Mouse (Mus musculus) adrenal gland, postnatal 10 days (tissue): ENCODE measurements around the gene Stap1. TPM values are rescaled to one million over a fixed set of nuclear protein-coding genes. Genes with fewer than 3 reads are reported as not detected.

Source experiments
- DNase-seq: peaks from one replicate; pipeline ENCODE4 v3.0.0; 2021; ENCODE audit warnings: mixed read lengths
- long read RNA-seq, 2 experiments: library from polyadenylated mRNA; stranded (forward); transcript quantifications; one replicate each; pipeline ENCODE4 v2.0.0; 2021
- total RNA-seq, 2 experiments: library from RNA; stranded (reverse); gene quantifications; 2 replicates each; pipeline ENCODE4 v1.2.3; 2021

Stap1 gene
- total RNA-seq, result 1 to 10 TPM; 1.2 to 1.5 TPM
- long read RNA-seq, experiment 1, partial matches to known transcripts, result 0 of 1 reads
- long read RNA-seq, experiment 1, other reads (novel, unspliced or antisense), result 1 of 1 reads
- long read RNA-seq, experiment 2, partial matches to known transcripts, result 0 of 1 reads
- long read RNA-seq, experiment 2, other reads (novel, unspliced or antisense), result 0 of 1 reads

GRCm38 (mm10) chr5:86071538-86071937, at the start of gene Stap1:
TSS of gene Stap1 (plus strand) at chr5:86071746.
- DNase-seq, result no peak

- DNase-seq, result no peak
These were observed 41.7 kb upstream of the Stap1 start for GRCm38 (mm10) chr5:86029820-86030219.

DNA sequence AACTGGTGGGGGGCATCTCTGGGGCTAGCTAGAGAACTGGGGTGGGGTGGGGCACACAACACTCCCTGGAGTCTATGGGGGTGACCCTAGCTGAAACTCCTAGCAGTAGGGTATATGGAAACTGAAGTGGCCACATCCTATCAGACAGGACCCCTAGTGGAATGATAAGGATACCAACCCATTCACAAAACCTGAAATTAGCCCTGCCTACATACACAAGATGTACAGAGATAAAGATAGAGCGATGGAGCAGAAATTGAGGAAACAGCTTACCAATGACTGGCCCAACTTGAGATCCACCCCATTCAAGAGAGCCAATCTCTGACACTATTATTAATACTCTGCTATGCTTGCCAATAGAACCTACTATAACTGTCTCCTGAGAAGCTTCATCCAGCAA, 8.0 kb upstream of the Stap1 start:
- DNase-seq, result no peak

GRCm38 (mm10) chr5:86065101-86065875, 6.3 kb upstream of the Stap1 start, which contains the start of gene Cenpc1:
TSS of gene Cenpc1 (minus strand) at chr5:86065583.
- DNase-seq, result peak; percentile 97

DNA sequence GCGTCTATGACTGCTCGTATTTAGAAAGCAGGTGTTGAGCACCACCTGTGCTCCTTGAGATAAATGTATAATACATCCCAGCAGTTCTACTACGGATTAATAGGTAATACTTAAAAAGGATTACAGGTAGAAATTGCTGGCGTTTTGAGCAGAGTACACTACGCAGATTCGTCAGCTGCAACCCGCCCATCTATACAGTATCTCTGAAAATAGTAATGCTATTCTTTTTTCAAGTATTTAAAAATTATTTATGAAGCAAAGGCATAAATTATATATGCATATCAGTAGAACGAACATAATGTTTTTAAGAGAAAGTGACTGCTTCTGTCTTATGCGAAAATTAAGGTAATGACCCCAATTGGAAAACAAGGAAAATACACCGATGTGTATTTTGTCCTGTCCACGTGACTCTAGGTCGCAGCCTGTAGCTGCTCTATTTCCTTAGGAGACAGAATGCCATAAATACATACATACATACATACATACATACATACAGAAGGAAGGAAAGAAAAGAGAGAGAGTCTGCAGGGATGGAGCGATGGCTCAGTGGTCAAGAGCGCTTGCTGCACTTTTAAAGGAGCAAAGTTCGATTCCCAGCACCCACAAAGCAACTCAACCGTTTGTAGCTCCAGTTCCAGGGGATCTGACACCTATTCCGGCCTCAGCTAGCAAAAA, 5.5 kb upstream of the Stap1 start:
- DNase-seq, result no peak

DNA sequence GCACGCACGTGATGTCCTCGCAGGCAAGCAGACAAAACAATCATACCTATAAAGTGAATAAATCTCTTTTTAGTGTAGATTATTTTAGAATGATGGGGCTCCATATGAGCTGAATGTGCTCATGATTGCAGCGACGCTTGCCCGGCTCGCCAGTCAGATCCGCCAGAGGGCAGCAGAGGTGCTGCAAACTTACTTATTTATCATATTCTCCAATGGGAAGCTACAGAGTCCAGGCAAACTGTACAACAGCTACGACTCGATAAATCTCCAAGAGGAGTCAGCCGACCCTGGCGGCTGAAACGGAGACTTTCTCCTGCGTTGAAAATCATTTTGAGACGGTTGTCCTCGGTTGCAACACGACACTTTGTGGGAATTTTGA, 5.0 kb upstream of the Stap1 start:
- peak; percentile 92 for DNase-seq

- peak; percentile 9 for DNase-seq
These were observed 3.1 kb upstream of the Stap1 start for GRCm38 (mm10) chr5:86068451-86068850.

- no peak for DNase-seq
These were observed 2.4 kb upstream of the Stap1 start for GRCm38 (mm10) chr5:86069121-86069520.

- DNase-seq, result no peak
These were observed 1.3 kb downstream of the Stap1 start for GRCm38 (mm10) chr5:86072756-86073386.

GRCm38 (mm10) chr5:86078720-86079334, 7.3 kb downstream of the Stap1 start:
- no peak for DNase-seq

- DNase-seq, result no peak
These were observed 12.4 kb downstream of the Stap1 start for GRCm38 (mm10) chr5:86083987-86084386.

DNA sequence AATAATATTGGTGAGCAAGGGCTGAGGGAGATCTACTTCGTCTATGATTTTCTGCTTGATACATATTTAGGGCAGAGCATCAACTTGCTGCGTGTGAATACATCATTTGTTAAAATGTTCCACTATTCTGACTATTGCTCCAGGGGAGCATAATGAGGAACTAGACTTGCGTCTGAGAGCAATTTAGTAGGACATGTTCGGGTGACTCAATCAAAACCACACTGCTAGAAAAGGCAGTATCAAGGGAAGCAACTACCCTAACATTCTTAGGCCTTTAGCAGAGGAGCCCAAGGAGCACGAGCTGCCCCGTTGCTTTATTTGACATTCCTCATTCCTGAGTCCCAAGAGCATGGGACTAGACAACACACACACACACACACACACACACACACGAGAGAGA, 13.4 kb downstream of the Stap1 start:
- DNase-seq, result no peak

- DNase-seq, result no peak
These were observed 15.2 kb downstream of the Stap1 start for GRCm38 (mm10) chr5:86086751-86087150.

DNA sequence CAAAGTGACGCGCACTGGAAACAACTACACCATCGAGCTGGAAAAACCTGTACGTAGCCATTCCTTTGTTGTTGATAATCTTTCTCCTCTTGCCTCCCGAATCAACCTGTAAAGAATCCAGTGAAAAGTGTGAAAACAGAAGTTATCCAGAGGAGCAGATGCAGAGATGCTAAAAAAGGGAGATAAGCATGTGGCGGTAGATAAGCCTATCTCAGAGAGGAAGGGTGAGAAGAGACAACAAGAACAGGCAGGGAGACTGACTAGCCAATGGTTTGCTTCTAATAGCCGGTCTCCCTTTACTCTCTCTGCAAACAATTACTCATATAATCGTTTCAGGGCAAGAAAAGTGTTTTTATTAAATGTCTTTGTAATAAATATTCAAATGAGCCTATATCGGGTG, 23.2 kb downstream of the Stap1 start:
- no peak for DNase-seq

DNA sequence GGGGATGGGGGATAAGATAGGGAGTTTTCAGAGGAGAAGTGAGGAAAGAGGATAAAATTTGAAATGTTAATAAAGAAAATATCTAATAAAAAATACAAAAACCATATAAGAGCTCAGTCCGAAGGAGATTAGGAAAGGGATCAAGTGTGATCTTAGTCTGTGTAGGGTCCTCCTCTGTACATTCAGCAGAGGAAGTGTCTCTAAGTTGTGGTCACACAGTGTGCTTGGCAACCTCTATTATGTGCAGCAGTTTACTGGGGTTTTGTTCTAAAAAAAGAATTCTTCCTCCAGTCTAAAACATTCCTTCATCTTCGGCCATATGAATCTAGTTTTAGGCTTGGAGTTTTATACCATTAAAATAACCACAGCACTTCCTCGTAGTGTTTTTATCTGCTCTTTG, 27.4 kb downstream of the Stap1 start:
- no peak for DNase-seq

DNA sequence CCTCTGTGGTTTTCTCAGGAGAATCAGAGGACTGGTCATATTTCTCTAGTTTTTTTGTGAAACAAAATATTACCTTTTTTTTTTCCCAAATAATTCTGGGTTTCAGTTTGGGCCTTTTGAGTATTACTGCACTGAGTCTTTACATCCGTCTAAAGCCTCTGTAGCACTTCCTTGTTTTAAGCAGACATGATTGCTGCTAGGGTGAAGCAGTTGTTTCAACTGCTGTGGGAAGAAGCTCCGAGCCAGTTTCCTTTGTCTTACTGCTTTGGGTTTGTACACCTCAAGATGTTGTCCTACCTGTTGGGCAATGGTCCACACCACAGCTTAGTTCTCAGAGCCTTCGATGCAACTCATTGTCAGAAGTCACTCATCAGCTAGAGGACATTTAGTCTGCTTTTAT, 29.1 kb downstream of the Stap1 start:
- no peak for DNase-seq

- DNase-seq, result no peak
These were observed 30.6 kb downstream of the Stap1 start for GRCm38 (mm10) chr5:86102176-86102575.

- no peak for DNase-seq
These were observed 35.1 kb downstream of the Stap1 start for GRCm38 (mm10) chr5:86106610-86107009.

- DNase-seq, result no peak
These were observed 39.5 kb downstream of the Stap1 start for GRCm38 (mm10) chr5:86111074-86111473.

- DNase-seq, result peak; percentile 12
These were observed 41.5 kb downstream of the Stap1 start for GRCm38 (mm10) chr5:86113037-86113436.

DNA sequence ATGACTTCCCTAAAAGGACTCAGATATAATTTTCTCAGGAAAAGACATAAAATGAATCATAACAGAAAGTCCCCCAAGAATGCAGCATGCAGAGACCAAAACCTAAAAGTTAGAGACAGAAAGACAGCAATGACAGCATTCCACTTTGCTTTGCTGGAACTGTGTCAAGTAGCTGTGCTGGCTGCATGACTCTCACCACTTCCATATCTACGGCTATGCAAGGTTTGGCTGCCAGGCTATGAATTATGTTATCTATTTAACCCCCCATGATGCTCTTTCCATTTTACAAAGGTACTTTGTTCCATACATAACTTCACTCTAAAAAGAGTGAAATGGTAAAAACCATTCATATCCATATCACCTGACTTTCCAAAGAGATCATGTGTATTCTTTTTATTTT, 42.5 kb downstream of the Stap1 start:
- DNase-seq, result no peak

DNA sequence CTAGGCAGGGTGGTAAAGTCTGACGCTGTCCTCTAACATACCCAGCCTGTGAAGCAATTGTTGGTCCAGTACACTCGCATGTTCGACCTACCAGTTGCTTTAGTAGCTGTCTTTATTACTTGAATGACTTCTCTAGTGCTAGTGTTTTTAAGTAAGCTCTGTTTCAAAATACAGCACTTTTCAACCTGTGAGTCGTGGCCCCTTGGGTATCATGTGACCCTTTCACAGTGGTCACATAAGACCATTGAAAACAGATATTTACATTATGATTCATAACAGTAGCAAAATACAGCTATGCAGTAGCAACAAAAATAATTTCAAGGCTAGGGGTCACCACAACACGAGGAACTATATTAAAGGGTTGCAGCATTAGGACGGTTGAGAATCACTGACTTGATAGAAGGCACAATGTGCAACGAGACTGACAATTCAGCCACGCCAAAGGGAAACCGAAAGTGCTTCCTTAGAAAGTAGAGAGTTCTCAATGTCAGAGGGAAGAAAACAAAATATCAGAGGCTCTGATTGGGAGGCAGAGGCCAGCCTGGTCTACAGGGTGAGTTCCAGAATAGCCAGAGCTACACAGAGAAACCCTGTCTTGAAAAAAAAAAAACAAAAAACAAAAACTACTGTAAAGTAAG, 47.0 kb downstream of the Stap1 start:
- no peak for DNase-seq
